Mouse (Mus musculus) MEL (cell line): ENCODE results near the gene Hist1h2be.

Experiments
- CTCF ChIP-seq, 3 experiments: IDR thresholded peaks in 2 of 3; conservative IDR thresholded peaks in 1 of 3; 2 replicates each; pipeline ENCODE4 v1.5.1; 2011 to 2012; ENCODE audit warnings: low read length in 3 of 3, low read depth in 2 of 3, mild to moderate bottlenecking in 2 of 3, improper control_type of control experiment in 1 of 3, inconsistent platforms in 1 of 3, mixed read lengths in 1 of 3, moderate library complexity in 1 of 3; ENCODE audit not compliant: control insufficient read depth in 1 of 3, insufficient read depth in 1 of 3, poor library complexity in 1 of 3, severe bottlenecking in 1 of 3
- MAX ChIP-seq: IDR thresholded peaks from 2 replicates; pipeline ENCODE4 v1.6.1; 2011; ENCODE audit warnings: low read length, improper control_type of control experiment
- NELFE ChIP-seq: IDR thresholded peaks from 2 replicates; pipeline ENCODE4 v1.6.1; 2011; ENCODE audit warnings: low read depth, low read length, improper control_type of control experiment
- NRF1 ChIP-seq: IDR thresholded peaks from 2 replicates; pipeline ENCODE4 v1.6.1; 2014; ENCODE audit warnings: low read depth, mild to moderate bottlenecking, inconsistent platforms, low read length, improper control_type of control experiment, moderate library complexity; ENCODE audit not compliant: poor library complexity, insufficient read depth, severe bottlenecking
- POLR2A ChIP-seq, 2 experiments: IDR thresholded peaks; 2 replicates each; pipeline ENCODE4 v1.6.1; 2011 to 2012; ENCODE audit warnings: low read length in 2 of 2, mild to moderate bottlenecking in 2 of 2, control low read depth in 1 of 2, improper control_type of control experiment in 1 of 2, low read depth in 1 of 2, moderate library complexity in 1 of 2; ENCODE audit not compliant: control insufficient read depth in 1 of 2, insufficient read depth in 1 of 2, poor library complexity in 1 of 2
- POLR2AphosphoS2 ChIP-seq: IDR thresholded peaks from 2 replicates; pipeline ENCODE4 v1.6.1; 2011; ENCODE audit warnings: low read length, improper control_type of control experiment
- TBP ChIP-seq: IDR thresholded peaks from 2 replicates; pipeline ENCODE4 v1.8.0; 2011; ENCODE audit warnings: low read depth, low read length, improper control_type of control experiment
- USF1 ChIP-seq: IDR thresholded peaks from 2 replicates; pipeline ENCODE4 v1.6.1; 2014; ENCODE audit warnings: low read depth, mild to moderate bottlenecking, inconsistent platforms, low read length, improper control_type of control experiment, moderate library complexity
- ZMIZ1 ChIP-seq: IDR thresholded peaks from 2 replicates; pipeline ENCODE4 v1.6.1; 2012; ENCODE audit warnings: low read depth, mild to moderate bottlenecking, inconsistent platforms, low read length, improper control_type of control experiment, moderate library complexity

DNA sequence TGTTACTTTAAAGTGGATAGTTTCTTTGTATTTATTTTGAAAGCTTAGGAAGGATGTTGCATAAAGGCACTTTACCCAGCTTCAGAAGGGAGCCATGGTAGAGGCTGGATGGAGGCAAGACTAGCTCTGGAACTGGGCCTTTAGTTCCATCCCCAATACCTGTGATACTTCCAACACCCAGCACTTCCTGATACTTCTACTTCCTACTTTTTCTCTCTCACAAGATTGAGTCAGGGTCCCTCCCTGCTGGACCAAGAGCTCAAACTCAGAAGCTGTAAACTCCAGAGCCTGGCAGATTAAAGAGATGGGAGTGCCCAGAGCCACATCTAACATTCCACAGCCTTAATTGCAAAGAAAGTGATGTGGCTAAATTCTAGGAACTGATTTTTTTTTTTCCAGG lies 36.6 kb downstream of the Hist1h2be start:
- TF ChIP-seq CTCF (IDR thresholded peaks at IDR 0.05 in 2 of 3, conservative IDR thresholded peaks at IDR 0.05 in 1 of 3; ENCODE audit: control insufficient read depth in 1 of 3, insufficient read depth in 1 of 3, low read depth in 2 of 3, low read length in 3 of 3, poor library complexity in 1 of 3, severe bottlenecking in 1 of 3) (no peak), ZMIZ1 (no peak), USF1 (no peak), MAX (no peak), POLR2AphosphoS2 (no peak), NELFE (no peak), POLR2A (IDR thresholded peaks at IDR 0.05; ENCODE audit: control insufficient read depth in 1 of 2, insufficient read depth in 1 of 2, low read depth in 1 of 2, low read length in 2 of 2, poor library complexity in 1 of 2) (no peak), TBP (0 out of 2 replicates have a peak, but pooled peaks have one; percentile 35), NRF1 (no peak)
